Mouse (Mus musculus) G1E (cell line): Measurements from ENCODE around the gene Hist1h3e. TPM values are rescaled to one million over a fixed set of nuclear protein-coding genes. Genes with fewer than 3 reads are reported as not detected.
"Not testable (repeated sequence)": the region's sequence is repeated elsewhere in the genome, so short reads cannot be mapped to it uniquely, and the experiment has no call there.

ENCODE experiments used
- ATAC-seq: 2 replicates; pipeline ENCODE4 v1.8.0; 2016; ENCODE audit warnings: mild to moderate bottlenecking; ENCODE audit not compliant: insufficient number of reproducible peaks, poor library complexity, low FRiP score, severe bottlenecking; ENCODE audit errors: extremely low read depth
- DNase-seq: peaks from one replicate; pipeline ENCODE4 v3.0.0; 2012; ENCODE audit warnings: low spot score
- H3K27me3 ChIP-seq: 2 replicates; pipeline ENCODE4 v1.6.1; 2012; ENCODE audit warnings: mild to moderate bottlenecking, low read length, inconsistent platforms; ENCODE audit not compliant: insufficient read depth
- H3K36me3 ChIP-seq: replicated peaks from 2 replicates; pipeline ENCODE3; 2012; ENCODE audit warnings: mild to moderate bottlenecking, inconsistent platforms
- H3K4me1 ChIP-seq: 2 replicates; pipeline ENCODE4 v1.6.1; 2012; ENCODE audit warnings: low read depth, low read length, inconsistent platforms, mixed read lengths; ENCODE audit not compliant: insufficient read depth
- H3K4me3 ChIP-seq: 2 replicates; pipeline ENCODE4 v1.5.1; 2012; ENCODE audit warnings: low read depth, mild to moderate bottlenecking, inconsistent platforms, low read length, moderate library complexity, mixed read lengths
- H3K9me3 ChIP-seq: replicated peaks from 2 replicates; pipeline ENCODE4 v1.6.1; 2012; ENCODE audit warnings: inconsistent platforms
- CTCF ChIP-seq: IDR thresholded peaks from 2 replicates; pipeline ENCODE4 v1.5.1; 2012; ENCODE audit warnings: low read depth, low read length, inconsistent platforms, mixed read lengths
- GATA1 ChIP-seq: IDR thresholded peaks from 2 replicates; pipeline ENCODE4 v1.6.1; 2012; ENCODE audit warnings: borderline replicate concordance, low read length, inconsistent platforms, mixed read lengths
- GATA2 ChIP-seq: IDR thresholded peaks from 2 replicates; pipeline ENCODE4 v1.6.1; 2012; ENCODE audit warnings: low read depth, low read length, inconsistent platforms, borderline replicate concordance
- POLR2AphosphoS5 ChIP-seq: IDR thresholded peaks from 2 replicates; pipeline ENCODE4 v1.6.1; 2012; ENCODE audit warnings: low read depth, low read length, inconsistent platforms; ENCODE audit not compliant: insufficient replicate concordance
- TAL1 ChIP-seq: conservative IDR thresholded peaks from 2 replicates; pipeline ENCODE4 v1.6.1; 2012; ENCODE audit warnings: low read depth, low read length, inconsistent platforms, mixed read lengths
- polyA plus RNA-seq: library from polyadenylated mRNA; stranded (reverse); fragments of >175 nt; gene quantifications from 2 replicates; pipeline ENCODE4 v1.2.3, GENCODE M21; 2012
- total RNA-seq, 2 experiments: library from RNA; stranded (forward) in 1 of 2; stranded (reverse) in 1 of 2; fragments of 200-1000 nt in 1 of 2; fragments of >200 nt in 1 of 2; fragmentation: Nextera tagmentation in 1 of 2; gene quantifications; 2 replicates each; pipeline ENCODE4 v1.2.3; 2014 to 2017

The Hist1h3e gene
- total and polyA plus RNA-seq, 3 experiments, result 6.8 to 466 (median 426) TPM

DNA sequence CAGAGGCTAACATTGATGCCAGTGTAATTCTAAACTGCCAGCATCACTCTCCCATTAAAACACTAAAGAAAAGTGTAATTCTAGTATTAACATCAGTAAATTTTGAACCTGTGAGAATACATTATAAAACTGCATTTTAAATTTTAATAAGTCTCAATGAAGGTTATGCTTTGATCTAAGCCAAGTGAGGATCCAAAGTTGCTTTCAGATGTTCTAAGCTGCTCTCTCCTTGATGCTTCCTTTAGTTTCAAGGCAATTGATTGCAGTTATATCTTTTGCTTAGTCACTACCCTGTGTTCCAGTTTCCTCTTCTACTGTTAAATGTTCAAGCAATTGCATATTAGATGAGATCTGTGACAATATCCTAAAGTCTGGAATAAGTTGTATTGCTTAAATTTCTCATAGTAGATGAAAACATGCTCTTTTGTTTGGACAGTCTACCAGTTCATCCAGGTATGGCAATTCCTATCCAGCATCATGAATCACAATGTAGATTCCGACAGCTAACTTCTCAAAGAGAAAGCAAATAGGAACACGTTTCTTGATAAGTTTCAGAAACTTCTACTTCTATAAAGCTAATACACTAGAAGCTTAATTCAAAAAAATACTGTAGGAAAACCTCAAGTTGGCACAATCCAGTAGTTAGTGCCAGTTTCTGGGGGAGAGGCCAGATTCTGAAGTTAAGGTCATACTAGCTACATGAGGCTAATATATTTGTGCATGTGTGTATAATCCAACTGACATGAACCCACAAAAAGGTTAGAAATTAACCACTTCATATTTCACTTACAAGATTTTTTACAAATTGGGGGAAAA lies 10.3 kb upstream of the Hist1h3e start:
- DNase-seq (no peak), ATAC-seq (no peak)
- TF ChIP-seq POLR2AphosphoS5 (peak; percentile 97; the same call in 1 of the 2 replicates), CTCF (no peak)
- peaks cover 26% of the 10 kb centered on the region for H3K4me1 ChIP-seq
- H3K9me3 ChIP-seq, result no peaks in the 10 kb centered on the region
- no peaks in the 10 kb centered on the region for H3K36me3 ChIP-seq
- peak overlapping the region; percentile 15; the same call in 1 of the 2 replicates for H3K4me3 ChIP-seq
- no peaks in the 10 kb centered on the region for H3K27me3 ChIP-seq

DNA sequence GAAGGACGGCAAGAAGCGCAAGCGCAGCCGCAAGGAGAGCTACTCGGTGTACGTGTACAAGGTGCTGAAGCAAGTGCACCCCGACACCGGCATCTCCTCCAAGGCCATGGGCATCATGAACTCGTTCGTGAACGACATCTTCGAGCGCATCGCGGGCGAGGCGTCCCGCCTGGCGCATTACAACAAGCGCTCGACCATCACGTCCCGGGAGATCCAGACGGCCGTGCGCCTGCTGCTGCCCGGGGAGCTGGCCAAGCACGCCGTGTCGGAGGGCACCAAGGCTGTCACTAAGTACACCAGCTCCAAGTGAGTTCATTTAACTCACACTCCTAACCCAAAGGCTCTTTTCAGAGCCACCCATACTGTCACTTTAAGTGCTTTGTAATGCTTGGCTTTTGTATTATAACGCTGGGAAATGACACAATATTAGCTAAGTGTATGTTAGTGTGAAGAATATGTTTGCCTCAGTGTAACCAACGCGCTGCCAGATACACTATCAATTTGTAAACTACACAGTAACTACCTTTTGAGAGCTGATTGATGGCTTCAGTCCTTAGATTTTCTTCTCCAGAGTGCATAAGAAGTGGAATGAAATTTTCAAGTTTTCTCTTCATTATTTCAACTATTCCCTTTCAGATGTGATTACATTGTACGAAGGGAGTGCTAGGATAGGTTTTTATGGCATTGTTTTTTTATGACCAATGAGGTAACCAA lies 9.5 kb upstream of the Hist1h3e start:
- not testable (repeated sequence) for H3K27me3 ChIP-seq, ATAC-seq, DNase-seq, H3K9me3 ChIP-seq, H3K36me3 ChIP-seq
- peak; percentile 95; the same call in 1 of the 2 replicates for TF ChIP-seq POLR2AphosphoS5
- H3K4me1 ChIP-seq, result peaks cover 18% of the 10 kb centered on the region
- peak overlapping the region; percentile 64; the same call in 1 of the 2 replicates for H3K4me3 ChIP-seq

DNA sequence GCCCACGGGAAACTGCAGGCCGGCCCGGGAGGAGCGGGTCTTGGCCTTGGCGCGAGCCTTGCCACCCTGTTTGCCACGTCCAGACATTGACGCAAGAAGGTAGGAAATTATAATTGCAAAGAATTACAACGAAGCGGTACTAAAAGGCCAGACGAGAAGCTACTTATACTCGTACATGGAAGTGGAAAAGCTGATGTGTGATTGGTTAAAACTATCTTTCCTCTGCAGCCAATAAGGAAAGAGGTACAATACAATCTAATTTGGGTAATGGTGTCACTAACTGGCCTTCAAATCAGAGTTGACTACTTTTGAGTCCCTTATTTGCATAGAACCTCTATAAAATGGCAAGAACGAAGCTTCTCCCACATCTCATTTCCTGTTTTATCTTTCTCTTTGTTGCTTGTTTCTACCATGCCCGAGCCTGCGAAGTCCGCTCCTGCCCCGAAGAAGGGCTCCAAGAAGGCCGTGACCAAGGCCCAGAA lies 8.9 kb upstream of the Hist1h3e start, which contains the start of the genes Hist1h2ae and Hist1h2bg:
Hist1h2ae (minus strand) TSS at position 199 of the 482 bp plus-strand sequence.
Hist1h2bg (plus strand) TSS at position 375 of the 482 bp plus-strand sequence.
- Histone ChIP-seq H3K9me3 (no peaks in the 10 kb centered on the region), H3K4me1 (peaks cover 13% of the 10 kb centered on the region; the same call in 1 of the 2 replicates), H3K27me3 (no peaks in the 10 kb centered on the region), H3K36me3 (no peaks in the 10 kb centered on the region), H3K4me3 (peak within 1 kb of the TSS; percentile 64; the same call in 1 of the 2 replicates)
- ATAC-seq (peak; percentile 75), DNase-seq (peak; percentile 56)
- TF ChIP-seq GATA1 (no peak), GATA2 (no peak), POLR2AphosphoS5 (no peak; the same call in 1 of the 2 replicates), CTCF (no peak), TAL1 (no peak)

GRCm38 (mm10) chr13:23570261-23571021 lies 8.3 kb upstream of the Hist1h3e start:
- Histone ChIP-seq H3K4me1 (peaks cover 13% of the 10 kb centered on the region), H3K4me3 (peak overlapping the region; percentile 58; the same call in 1 of the 2 replicates)
- H3K36me3 ChIP-seq, DNase-seq, H3K9me3 ChIP-seq, H3K27me3 ChIP-seq, ATAC-seq: not testable (repeated sequence)
- peak; percentile 99 for TF ChIP-seq POLR2AphosphoS5

GRCm38 (mm10) chr13:23564482-23564881 lies 2.3 kb upstream of the Hist1h3e start:
- H3K36me3 ChIP-seq, result no peaks in the 10 kb centered on the region

GRCm38 (mm10) chr13:23562699-23563462 lies 712 bp upstream of the Hist1h3e start:
- no peaks in the 10 kb centered on the region for H3K36me3 ChIP-seq
- TF ChIP-seq CTCF, result no peak
- peak; percentile 50; the same call in 1 of the 2 replicates for TF ChIP-seq TAL1
- peak overlapping the region; percentile 50; the same call in 1 of the 2 replicates for H3K4me3 ChIP-seq
- H3K9me3 ChIP-seq, result no peaks in the 10 kb centered on the region
- peaks cover 21% of the 10 kb centered on the region for H3K4me1 ChIP-seq
- ATAC-seq (peak; percentile 42), DNase-seq (peak; percentile 32)
- no peaks in the 10 kb centered on the region for H3K27me3 ChIP-seq

More at GRCm38 (mm10) chr13:23564482-23564881, 2.3 kb upstream of the Hist1h3e start:
- TF ChIP-seq GATA2, result no peak
- TF ChIP-seq GATA1, result no peak
- ATAC-seq (no peak), DNase-seq (no peak)
- no peaks in the 10 kb centered on the region for H3K9me3 ChIP-seq
- no peak overlapping the region for H3K4me3 ChIP-seq
- peaks cover 23% of the 10 kb centered on the region for H3K4me1 ChIP-seq
- H3K27me3 ChIP-seq, result no peaks in the 10 kb centered on the region

- not testable (repeated sequence) for H3K27me3 ChIP-seq, DNase-seq, H3K9me3 ChIP-seq, H3K36me3 ChIP-seq
- H3K4me3 ChIP-seq, result peak overlapping the region; percentile 66; the same call in 1 of the 2 replicates
- peaks cover 25% of the 10 kb centered on the region for H3K4me1 ChIP-seq
- peak; percentile 24; the same call in 1 of the 2 replicates for ATAC-seq
Measured at GRCm38 (mm10) chr13:23561531-23561882, 662 bp downstream of the Hist1h3e start.
